Comparison of ENCODE assay signal across 12 mouse cellular contexts in genomic region chr14:48132241-48132640, GRCm38 (mm10). TPM values are rescaled to one million over a fixed set of nuclear protein-coding genes. Genes with fewer than 3 reads are reported as not detected.
A peak's percentile ranks its signal among the peaks of the same experiment; 100 is the strongest.
DNase-seq lines count a peak whose midpoint lies in the region; ATAC-seq and TF ChIP-seq lines count a peak whose summit lies in the region.
"Had no signal": no experiment of that assay in that cellular context is flagged by ENCODE, and none has a peak within 500 bp of the region (broad histone marks: within the 10 kb centered on the region; RNA-seq: fewer than 3 reads in every experiment).

No protein-coding gene starts in this region.

- H3K27me3 ChIP-seq in hindbrain, postnatal 0 days (ENCODE audit: insufficient read depth, low read length): no peaks in the 10 kb centered on the region
- no peaks in the 10 kb centered on the region for H3K27me3 ChIP-seq in hindbrain, embryonic 14.5 days (ENCODE audit: control insufficient read depth, insufficient read depth, low read length)
- no peaks in the 10 kb centered on the region for H3K27me3 ChIP-seq in midbrain, postnatal 0 days (ENCODE audit: insufficient read depth, low read length)
- no peaks in the 10 kb centered on the region for H3K27me3 ChIP-seq in midbrain, embryonic 14.5 days (ENCODE audit: control insufficient read depth, insufficient read depth, low read length)
- H3K27me3 ChIP-seq in neural tube, embryonic 13.5 days: no peaks in the 10 kb centered on the region
- H3K27me3 ChIP-seq: intestine, embryonic 15.5 days had no signal

- TF ChIP-seq CTCF in hindbrain, postnatal 0 days (IDR thresholded peaks at IDR 0.05; ENCODE audit: low read depth): no peak
- TF ChIP-seq CTCF in midbrain, postnatal 0 days (IDR thresholded peaks at IDR 0.05): no peak

- ATAC-seq in hindbrain, postnatal 0 days: no peak
- no peak for ATAC-seq in hindbrain, embryonic 14.5 days (ENCODE audit: low FRiP score)
- ATAC-seq in midbrain, postnatal 0 days (ENCODE audit: low FRiP score): no peak
- ATAC-seq in midbrain, embryonic 14.5 days (ENCODE audit: low FRiP score, low TSS enrichment): no peak
- ATAC-seq in neural tube, embryonic 13.5 days (ENCODE audit: low read depth): no peak
- ATAC-seq: forebrain, embryonic 16.5 days; intestine, embryonic 15.5 days had no signal

- DNase-seq in heart, adult 11 months: peak; percentile 93
- no peak for DNase-seq in heart, postnatal 36 days
- no peak for DNase-seq in hindbrain, postnatal 0 days (ENCODE audit: low spot score)
- DNase-seq in hindbrain, embryonic 14.5 days (ENCODE audit: low spot score): no peak
- no peak for DNase-seq in midbrain, postnatal 0 days (ENCODE audit: low spot score)
- no peak for DNase-seq in midbrain, embryonic 14.5 days
- DNase-seq in cerebellum, adult 9-10 months: no peak

- peak overlapping the region; percentile 67; the same call in 1 of the 2 replicates for H3K27ac ChIP-seq in hindbrain, postnatal 0 days
- no peak overlapping the region; the same call in 1 of the 2 replicates for H3K27ac ChIP-seq in hindbrain, embryonic 14.5 days
- peak overlapping the region; percentile 38; the same call in 1 of the 2 replicates for H3K27ac ChIP-seq in midbrain, postnatal 0 days (ENCODE audit: low read depth, low read length)
- no peak overlapping the region for H3K27ac ChIP-seq in midbrain, embryonic 14.5 days (replicated peaks; ENCODE audit: low read depth, low read length)
- H3K27ac ChIP-seq in neural tube, embryonic 13.5 days (replicated peaks): peak overlapping the region; percentile 33; the same call in 1 of the 2 replicates
- H3K27ac ChIP-seq: intestine, embryonic 15.5 days had no signal

- no peaks in the 10 kb centered on the region for H3K9me3 ChIP-seq in hindbrain, postnatal 0 days (ENCODE audit: low read length)
- no peaks in the 10 kb centered on the region for H3K9me3 ChIP-seq in hindbrain, embryonic 14.5 days (ENCODE audit: control insufficient read depth, low read length)
- H3K9me3 ChIP-seq in midbrain, postnatal 0 days (ENCODE audit: low read length): no peaks in the 10 kb centered on the region
- H3K9me3 ChIP-seq in midbrain, embryonic 14.5 days (ENCODE audit: control insufficient read depth, low read length): no peaks in the 10 kb centered on the region
- H3K9me3 ChIP-seq in neural tube, embryonic 13.5 days: no peaks in the 10 kb centered on the region
- H3K9me3 ChIP-seq: intestine, embryonic 15.5 days; megakaryocyte, embryonic 14.5 days had no signal

- no peak overlapping the region for H3K4me3 ChIP-seq in hindbrain, postnatal 0 days (ENCODE audit: low read length)
- no peak overlapping the region for H3K4me3 ChIP-seq in hindbrain, embryonic 14.5 days (replicated peaks; ENCODE audit: low read length)
- no peak overlapping the region for H3K4me3 ChIP-seq in midbrain, postnatal 0 days (ENCODE audit: low read depth, low read length)
- no peak overlapping the region for H3K4me3 ChIP-seq in midbrain, embryonic 14.5 days (replicated peaks; ENCODE audit: low read depth, low read length)
- no peak overlapping the region for H3K4me3 ChIP-seq in neural tube, embryonic 13.5 days
- H3K4me3 ChIP-seq: intestine, embryonic 15.5 days; megakaryocyte, embryonic 14.5 days had no signal

- H3K4me1 ChIP-seq in hindbrain, postnatal 0 days (ENCODE audit: insufficient read depth, low read length): peaks cover 56% of the 10 kb centered on the region
- peaks cover 63% of the 10 kb centered on the region for H3K4me1 ChIP-seq in hindbrain, embryonic 14.5 days (replicated peaks; ENCODE audit: control insufficient read depth, insufficient read depth, low read length)
- H3K4me1 ChIP-seq in midbrain, postnatal 0 days (ENCODE audit: insufficient read depth, low read length): peaks cover 11% of the 10 kb centered on the region
- peaks cover 43% of the 10 kb centered on the region for H3K4me1 ChIP-seq in midbrain, embryonic 14.5 days (ENCODE audit: control insufficient read depth, insufficient read depth, low read length)
- H3K4me1 ChIP-seq in neural tube, embryonic 13.5 days (replicated peaks): peaks cover 72% of the 10 kb centered on the region
- H3K4me1 ChIP-seq: megakaryocyte, embryonic 14.5 days had no signal

- no peaks in the 10 kb centered on the region for H3K36me3 ChIP-seq in hindbrain, postnatal 0 days (ENCODE audit: insufficient read depth, low read length)
- H3K36me3 ChIP-seq in hindbrain, embryonic 14.5 days (replicated peaks; ENCODE audit: control insufficient read depth, insufficient read depth): no peaks in the 10 kb centered on the region
- no peaks in the 10 kb centered on the region for H3K36me3 ChIP-seq in midbrain, postnatal 0 days (ENCODE audit: insufficient read depth, low read length)
- H3K36me3 ChIP-seq in midbrain, embryonic 14.5 days (ENCODE audit: control insufficient read depth, insufficient read depth, low read length): no peaks in the 10 kb centered on the region
- H3K36me3 ChIP-seq in neural tube, embryonic 13.5 days: no peaks in the 10 kb centered on the region
- H3K36me3 ChIP-seq: intestine, embryonic 15.5 days had no signal

- intact Hi-C loops in heart, postnatal 36 days (cut with DNase I): no loop called here

- no peak overlapping the region for H3K4me2 ChIP-seq in hindbrain, postnatal 0 days (ENCODE audit: low read depth, low read length)
- H3K4me2 ChIP-seq in hindbrain, embryonic 14.5 days (replicated peaks): no peak overlapping the region
- no peak overlapping the region for H3K4me2 ChIP-seq in midbrain, postnatal 0 days (ENCODE audit: low read depth, low read length, poor library complexity, severe bottlenecking)
- no peak overlapping the region for H3K4me2 ChIP-seq in midbrain, embryonic 14.5 days (ENCODE audit: low read length)
- no peak overlapping the region for H3K4me2 ChIP-seq in neural tube, embryonic 13.5 days

- H3K9ac ChIP-seq in hindbrain, postnatal 0 days (replicated peaks; ENCODE audit: low read length): no peak overlapping the region
- H3K9ac ChIP-seq in hindbrain, embryonic 14.5 days: no peak overlapping the region
- no peak overlapping the region for H3K9ac ChIP-seq in midbrain, postnatal 0 days (replicated peaks; ENCODE audit: low read length, poor library complexity, severe bottlenecking)
- H3K9ac ChIP-seq in midbrain, embryonic 14.5 days (replicated peaks; ENCODE audit: low read length): no peak overlapping the region
- no peak overlapping the region; the same call in 1 of the 2 replicates for H3K9ac ChIP-seq in neural tube, embryonic 13.5 days
- H3K9ac ChIP-seq: intestine, embryonic 15.5 days had no signal

- WGBS in hindbrain, postnatal 0 days: 91% methylated on average over 3 of the region's 3 CpGs
- 71% methylated on average over 3 of the region's 3 CpGs for WGBS in hindbrain, embryonic 14.5 days
- WGBS in midbrain, postnatal 0 days: 90% methylated on average over 3 of the region's 3 CpGs
- 81% methylated on average over 3 of the region's 3 CpGs for WGBS in midbrain, embryonic 14.5 days
- WGBS in neural tube, embryonic 13.5 days: 81% methylated on average over 3 of the region's 3 CpGs

RNA-seq across cellular contexts. Expression of gene Peli2, which starts 11.6 kb away (rescaled TPM):
- total RNA-seq in heart, postnatal 36 days (2021): 10 to 100 TPM; 17.1 to 22.9 TPM
- 38.8 and 63.6 TPM in 2 replicates for total RNA-seq in hindbrain, postnatal 0 days (2014; rRNA removed)
- polyA plus RNA-seq in hindbrain, postnatal 0 days (2015; fragmentation: Nextera tagmentation; extraction: Ambion mirVana): 15.1 and 16.5 TPM in 2 replicates
- 8.9 and 10.0 TPM in 2 replicates for polyA plus RNA-seq in hindbrain, embryonic 14.5 days (2014; fragmentation: Nextera tagmentation; extraction: Ambion mirVana)
- 11.5 and 22.3 TPM in 2 replicates for total RNA-seq in midbrain, postnatal 0 days (2014; rRNA removed)
- polyA plus RNA-seq in midbrain, postnatal 0 days (2015; fragmentation: Nextera tagmentation; extraction: Ambion mirVana): 5.6 and 6.5 TPM in 2 replicates
- 6.6 and 8.6 TPM in 2 replicates for polyA plus RNA-seq in midbrain, embryonic 14.5 days (2014; fragmentation: Nextera tagmentation; extraction: Ambion mirVana)
- polyA plus RNA-seq in neural tube, embryonic 13.5 days (2015; fragmentation: Nextera tagmentation; extraction: Ambion mirVana): 10.8 and 12.8 TPM in 2 replicates
- total RNA-seq: MEL had no signal

Comparison
In these comparisons a context has a peak if more than half of its experiments do, and no peak if none do; other contexts are left out.
1. H3K27ac ChIP-seq: peak in hindbrain, postnatal 0 days (single experiment), midbrain, postnatal 0 days (single experiment) and neural tube, embryonic 13.5 days (single experiment); none in hindbrain, embryonic 14.5 days (single experiment) and midbrain, embryonic 14.5 days (single experiment).